Mouse (Mus musculus): ENCODE measurements around the gene Setd6.

Setd6 gene

DNA sequence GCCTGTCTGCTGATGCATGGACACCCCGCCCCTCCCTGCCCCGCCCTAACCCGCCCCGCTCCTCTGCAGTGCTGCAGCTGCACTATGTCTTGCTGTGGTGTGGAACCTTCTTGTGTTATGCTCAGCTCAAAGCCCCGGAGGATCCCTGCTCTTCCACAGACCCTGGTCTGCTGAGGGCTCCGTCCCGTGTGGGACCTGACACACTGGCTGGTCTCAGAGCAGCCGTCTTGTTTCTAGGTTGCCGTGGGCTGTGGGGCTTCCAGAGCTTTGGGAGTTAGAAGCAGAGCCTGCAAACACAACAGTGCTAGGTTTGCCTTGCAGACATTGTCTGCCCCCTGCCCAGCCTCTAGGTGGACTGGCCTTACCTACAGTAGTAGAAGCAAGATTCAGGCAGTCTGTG, 3.3 kb upstream of the Setd6 start:
- no peak for DNase-seq

DNA sequence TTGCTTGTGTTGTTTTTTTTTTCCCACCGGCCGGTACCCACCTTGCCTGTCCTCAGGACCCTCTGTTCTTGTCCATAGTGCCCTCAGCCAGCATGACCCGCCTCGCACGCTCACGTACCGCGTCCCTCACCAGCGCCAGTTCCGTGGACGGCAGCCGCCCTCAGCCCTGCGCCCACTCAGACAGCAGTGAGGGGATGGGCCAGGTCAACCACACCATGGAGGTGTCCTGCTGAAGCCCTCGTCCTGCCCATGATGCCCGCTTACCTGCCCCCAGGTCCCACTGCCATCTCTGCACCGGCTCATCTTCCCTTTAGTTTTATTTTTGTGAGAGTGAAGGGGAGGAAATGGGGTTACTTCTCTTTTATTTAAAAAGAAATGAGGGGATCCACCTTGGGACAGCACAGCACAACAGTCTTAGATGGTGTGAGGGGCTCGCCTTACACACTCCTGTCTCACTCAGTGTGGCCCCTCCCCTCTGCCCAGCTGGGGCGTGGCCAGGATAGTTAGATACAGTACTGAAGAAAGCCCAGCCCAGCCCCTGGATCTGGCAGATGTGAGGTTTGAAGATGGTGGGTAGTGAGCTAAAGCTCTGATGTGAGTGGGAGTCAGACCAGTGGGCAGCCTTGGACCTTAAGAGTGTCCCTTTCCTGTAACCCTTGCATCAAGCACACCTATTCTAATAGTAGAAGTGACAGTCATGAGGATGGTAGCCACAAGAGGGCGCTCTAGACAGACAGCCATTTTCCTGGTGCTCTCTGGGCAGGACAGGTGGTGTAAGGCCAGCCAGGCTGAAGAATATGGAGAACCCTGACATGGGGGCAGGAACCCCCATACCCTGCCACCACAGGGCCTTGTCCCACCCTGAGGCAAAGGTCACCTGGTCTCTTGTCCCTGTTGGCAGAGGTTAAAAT, 2.3 kb upstream of the Setd6 start:
- peak; percentile 83 for DNase-seq

DNA sequence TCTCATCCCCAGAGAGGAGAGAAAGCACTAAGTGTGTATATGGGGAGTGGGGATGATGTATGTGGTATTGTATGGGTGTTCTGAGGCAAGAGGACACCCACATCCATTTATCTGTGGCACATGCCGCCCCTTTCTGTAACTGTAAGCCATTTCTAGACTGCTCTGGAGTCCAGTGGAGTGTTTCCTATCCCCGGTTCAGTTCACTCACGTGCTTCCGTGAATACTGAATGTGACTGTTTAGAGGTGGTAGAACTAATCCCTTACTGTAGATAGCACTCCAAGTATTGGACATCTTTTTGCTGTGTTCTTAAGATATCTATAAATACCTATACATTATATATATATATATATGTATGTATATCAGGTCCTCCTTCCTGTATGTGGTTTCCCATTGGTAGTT, 1.3 kb upstream of the Setd6 start:
- DNase-seq: no peak

DNA sequence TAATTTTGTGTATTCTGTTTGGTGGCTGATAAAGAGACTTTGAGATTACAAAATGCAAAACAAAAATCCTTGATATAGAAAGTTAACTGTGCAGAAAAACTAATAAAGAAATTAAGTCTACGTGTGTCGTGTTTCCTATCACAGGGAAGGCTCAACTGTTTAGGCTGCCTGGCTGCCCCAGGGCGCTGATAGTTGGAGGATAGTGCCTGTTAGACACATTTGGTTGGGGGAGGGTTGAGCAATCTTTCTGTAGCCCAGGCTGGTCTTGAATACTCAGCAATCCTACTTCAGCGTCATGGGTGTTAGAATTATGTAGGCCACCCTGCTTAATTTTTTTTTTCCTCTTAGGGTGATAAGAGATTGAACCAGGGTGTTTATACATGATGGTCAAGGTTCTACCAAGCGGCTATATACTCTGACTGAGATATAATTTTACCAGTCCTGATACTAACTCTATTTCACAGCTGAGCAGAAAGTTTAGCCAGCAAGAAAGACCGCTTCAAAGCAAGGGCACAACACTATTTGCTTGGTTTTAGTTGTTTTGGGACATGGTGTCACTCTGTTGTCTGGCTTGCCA, 756 bp upstream of the Setd6 start:
- DNase-seq: no peak

DNA sequence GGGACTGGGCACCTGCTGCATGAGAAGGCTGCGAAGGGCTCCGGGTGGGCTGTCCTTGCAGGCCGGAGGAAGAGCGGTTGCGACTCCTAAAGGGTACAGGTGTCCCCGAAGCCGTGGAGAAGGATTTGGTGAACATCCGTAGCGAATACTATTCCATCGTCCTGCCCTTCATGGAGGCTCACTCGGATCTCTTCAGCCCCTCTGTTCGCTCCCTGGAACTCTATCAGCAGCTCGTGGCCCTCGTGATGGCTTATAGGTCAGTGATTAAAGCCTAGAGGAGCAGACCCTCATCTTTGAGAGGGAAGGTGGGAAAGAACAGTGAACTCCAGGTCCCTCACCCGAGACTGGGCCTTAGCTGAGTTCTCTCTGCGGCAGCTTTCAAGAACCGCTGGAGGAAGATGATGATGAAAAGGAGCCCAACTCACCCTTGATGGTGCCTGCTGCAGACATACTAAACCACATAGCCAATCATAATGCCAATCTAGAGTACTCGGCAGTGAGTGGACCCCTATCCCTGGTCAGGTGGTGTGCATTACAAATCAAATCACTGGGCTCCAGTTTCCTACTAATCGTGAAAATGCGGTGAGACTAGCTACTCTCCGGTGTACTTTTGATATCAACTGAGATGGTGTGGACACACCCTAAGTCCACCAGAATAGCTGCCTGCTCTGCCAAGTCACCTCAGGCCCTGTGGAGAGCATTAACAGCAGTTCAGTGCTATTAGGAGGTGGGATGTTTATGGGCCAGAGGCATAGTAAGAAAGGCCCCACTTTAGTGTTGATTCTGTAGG, 1.1 kb downstream of the Setd6 start:
- DNase-seq: no peak

DNA sequence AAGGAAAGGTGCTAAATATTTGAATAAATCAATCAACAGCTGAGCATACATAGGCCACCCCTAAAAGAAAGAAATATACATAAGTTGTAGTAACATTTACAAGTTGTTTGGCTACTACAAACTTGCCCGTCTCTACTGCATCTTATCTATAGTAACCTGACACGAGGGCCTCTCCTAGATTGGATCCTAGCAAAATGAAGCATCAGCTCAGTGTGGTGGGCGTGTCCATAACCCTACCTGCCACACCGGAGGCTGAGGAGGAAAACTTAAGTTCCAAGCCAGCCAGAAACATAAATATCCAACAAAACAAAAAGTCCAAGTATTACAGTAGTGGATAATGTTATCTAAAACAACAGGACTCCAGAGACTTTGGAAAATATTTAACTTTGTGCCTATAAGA, 11.9 kb downstream of the Setd6 start:
- DNase-seq: no peak

DNA sequence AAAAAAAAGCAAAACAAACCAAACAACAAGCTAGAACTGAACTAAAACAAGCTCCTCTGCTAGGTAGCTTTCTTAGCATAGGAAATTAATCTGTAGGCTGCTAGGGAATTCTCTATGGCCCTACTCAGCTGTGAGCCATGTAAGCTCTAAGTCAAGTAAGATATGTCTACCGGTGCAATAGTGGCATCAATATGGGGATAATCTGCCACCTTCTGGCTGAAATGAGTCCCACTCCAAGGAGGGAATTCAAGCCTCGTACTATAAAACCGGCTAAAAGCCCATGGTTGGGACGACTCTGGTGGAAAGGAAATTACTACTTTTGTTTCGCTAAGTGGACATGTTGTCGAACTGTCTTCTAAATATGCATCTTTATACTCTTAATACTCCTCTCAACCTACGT, 22.9 kb downstream of the Setd6 start:
- DNase-seq: no peak

DNA sequence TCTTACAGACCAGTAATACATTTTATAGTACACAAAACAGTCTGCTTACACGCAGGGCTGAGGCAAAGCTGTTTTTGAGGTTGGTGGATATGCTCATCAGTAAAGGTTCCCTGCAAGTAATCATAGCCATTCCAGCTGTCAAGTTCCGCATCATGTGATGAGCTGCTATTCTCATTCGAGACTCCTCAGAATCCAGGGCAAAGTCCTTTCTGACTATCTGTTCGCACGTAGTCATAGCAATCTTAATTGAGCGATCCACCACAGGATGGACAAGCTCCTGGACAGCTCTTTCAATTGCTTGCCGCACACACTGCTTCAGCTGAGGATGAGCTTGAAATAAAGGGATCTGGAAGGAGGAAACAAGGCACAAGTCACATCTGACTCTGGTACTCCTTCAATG, 26.1 kb downstream of the Setd6 start:
- DNase-seq: no peak

DNA sequence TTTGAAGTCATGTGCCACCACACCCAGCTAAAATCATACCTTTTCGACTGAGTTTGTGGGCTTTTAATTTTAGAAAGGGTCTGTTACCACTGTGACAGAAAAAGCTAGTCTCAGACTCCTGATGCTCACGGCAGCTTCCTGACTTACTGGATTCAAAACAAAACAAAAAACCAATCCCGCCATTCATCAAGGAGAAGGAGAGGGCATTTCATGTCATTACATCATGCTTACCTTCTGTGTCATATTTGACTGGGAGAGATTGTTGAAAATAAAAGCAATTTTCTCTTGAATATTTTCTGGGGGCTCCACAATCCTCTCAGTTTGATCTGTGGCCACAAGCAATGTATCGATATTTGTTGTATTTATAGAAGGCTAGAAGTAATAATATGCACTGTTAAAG, 32.3 kb downstream of the Setd6 start:
- DNase-seq: no peak

DNA sequence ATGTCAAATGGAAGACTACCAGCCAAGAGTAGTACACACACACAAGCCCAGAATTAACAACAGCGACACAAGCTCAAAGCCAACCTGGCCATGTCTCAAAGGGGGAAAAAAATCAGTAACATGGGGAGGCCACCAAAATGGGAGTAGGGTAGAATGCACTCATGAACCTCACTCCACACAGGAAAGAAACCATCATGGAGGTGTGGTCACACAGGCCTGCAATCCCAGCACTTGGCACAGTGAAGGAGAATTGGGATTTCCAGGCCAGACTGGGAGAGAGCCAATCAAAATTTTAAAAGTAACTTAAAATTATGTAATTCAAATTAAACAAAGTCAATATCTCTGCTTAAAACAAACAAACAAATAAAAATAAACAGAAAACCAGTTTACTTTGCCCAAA, 36.2 kb downstream of the Setd6 start:
- DNase-seq: no peak

DNA sequence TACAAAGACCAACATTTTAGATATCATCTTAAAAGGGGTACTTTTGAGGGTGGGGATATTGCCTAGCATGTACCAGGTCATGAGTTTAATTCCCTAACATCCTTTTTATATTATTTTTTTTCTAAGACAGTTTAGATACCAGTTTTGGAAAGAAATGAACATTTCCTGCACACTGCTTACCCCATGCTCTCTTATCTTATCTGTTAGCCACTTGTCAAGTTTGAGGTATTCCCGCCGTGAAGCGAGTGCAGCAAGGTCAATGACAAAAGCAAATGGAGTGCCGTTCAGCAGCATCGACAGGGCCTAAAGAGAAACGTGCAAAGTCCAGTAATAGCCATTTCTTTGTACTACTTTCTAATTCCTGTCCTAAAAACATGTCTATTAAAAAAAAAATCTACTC, 44.6 kb downstream of the Setd6 start:
- no peak for DNase-seq

DNA sequence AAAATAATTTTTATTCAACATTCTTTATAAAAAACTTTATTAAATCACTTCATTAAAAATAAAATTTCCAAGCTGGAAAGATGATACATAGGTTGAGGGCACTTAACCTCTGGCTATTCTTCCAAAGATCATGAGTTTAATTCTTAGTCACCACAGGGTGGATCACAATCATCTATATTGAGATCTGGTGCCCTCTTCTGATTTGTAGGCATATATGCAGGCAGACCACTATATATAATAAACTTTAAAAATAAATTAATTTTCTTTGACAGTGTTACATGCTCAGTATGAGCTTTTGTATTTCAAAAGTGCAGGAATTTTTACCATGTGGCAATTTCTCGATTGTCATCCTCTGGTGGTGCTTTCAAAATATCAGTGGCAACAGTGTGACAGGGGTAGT, 48.5 kb downstream of the Setd6 start:
- DNase-seq: no peak

Measured in kidney, adult 18-20 months (tissue).